Comparison of ENCODE assay signal across 13 mouse cellular contexts in genomic region chr5:39023241-39023640, GRCm38 (mm10).
"Had no signal": no experiment of that assay in that cellular context is flagged by ENCODE, and none has a peak within 500 bp of the region (broad histone marks: within the 10 kb centered on the region; RNA-seq: fewer than 3 reads in every experiment).

No protein-coding gene starts in this region.

- ATAC-seq: liver, embryonic 12.5 days; midbrain, embryonic 15.5 days had no signal

- DNase-seq: kidney, adult 11 months; kidney, adult 9 months; kidney, postnatal 36 days; lung, embryonic 14.5 days; lung, postnatal 10 days; lung, postnatal 4 days; right cerebral cortex, postnatal 4 days; thymus, postnatal 36 days had no signal

- H3K9ac ChIP-seq: limb, embryonic 15.5 days; liver, embryonic 12.5 days; lung, embryonic 14.5 days; midbrain, embryonic 15.5 days had no signal

- H3K4me2 ChIP-seq: limb, embryonic 15.5 days; liver, embryonic 12.5 days; lung, embryonic 14.5 days; midbrain, embryonic 11.5 days; midbrain, embryonic 15.5 days had no signal

- H3K36me3 ChIP-seq: limb, embryonic 15.5 days; liver, embryonic 12.5 days; midbrain, embryonic 15.5 days had no signal

- H3K27me3 ChIP-seq: limb, embryonic 15.5 days; liver, embryonic 12.5 days; midbrain, embryonic 15.5 days had no signal

- H3K9me3 ChIP-seq: limb, embryonic 15.5 days; liver, embryonic 12.5 days; midbrain, embryonic 15.5 days had no signal

- H3K4me1 ChIP-seq: limb, embryonic 15.5 days; liver, embryonic 12.5 days; midbrain, embryonic 15.5 days had no signal

- H3K27ac ChIP-seq: kidney, postnatal 0 days; limb, embryonic 15.5 days; liver, embryonic 12.5 days; midbrain, embryonic 15.5 days had no signal

- H3K4me3 ChIP-seq: limb, embryonic 15.5 days; liver, embryonic 12.5 days; midbrain, embryonic 15.5 days had no signal
